Mouse (Mus musculus) testis, postnatal 14 days (tissue): ENCODE results near the gene Tmem8b.

ENCODE experiments used
- DNase-seq: peaks from one replicate; pipeline ENCODE4 v3.0.0; 2021; ENCODE audit warnings: low spot score

The Tmem8b gene

GRCm38 (mm10) chr4:43668782-43669427 lies at the start of gene Tmem8b, which contains the start of gene Fam221b:
TSS of gene Tmem8b (plus strand) at chr4:43668971.
TSS of gene Fam221b (minus strand) at chr4:43669145.
- DNase-seq = peak; percentile 93

- DNase-seq = no peak
Observed at GRCm38 (mm10) chr4:43620146-43620778, 48.5 kb upstream of the Tmem8b start.

- no peak for DNase-seq
Observed at GRCm38 (mm10) chr4:43629106-43629817, 39.5 kb upstream of the Tmem8b start.

GRCm38 (mm10) chr4:43630030-43630581 lies 38.7 kb upstream of the Tmem8b start:
- DNase-seq = peak; percentile 76

GRCm38 (mm10) chr4:43630671-43631045 lies 38.1 kb upstream of the Tmem8b start:
- no peak for DNase-seq

- DNase-seq = peak; percentile 40
Observed at GRCm38 (mm10) chr4:43631046-43631955, 37.5 kb upstream of the Tmem8b start, which contains the start of gene Npr2. TSS of gene Npr2 (plus strand) at chr4:43631935.

GRCm38 (mm10) chr4:43631956-43632920 lies 36.5 kb upstream of the Tmem8b start:
- no peak for DNase-seq

GRCm38 (mm10) chr4:43633296-43633695 lies 35.5 kb upstream of the Tmem8b start:
- DNase-seq = no peak

GRCm38 (mm10) chr4:43633736-43634135 lies 35.0 kb upstream of the Tmem8b start:
- no peak for DNase-seq

- no peak for DNase-seq
Observed at GRCm38 (mm10) chr4:43634621-43635374, 34.0 kb upstream of the Tmem8b start.

GRCm38 (mm10) chr4:43636751-43637150 lies 32.0 kb upstream of the Tmem8b start:
- DNase-seq = no peak

- DNase-seq = no peak
Observed at GRCm38 (mm10) chr4:43640076-43640475, 28.7 kb upstream of the Tmem8b start.

GRCm38 (mm10) chr4:43640491-43640890 lies 28.3 kb upstream of the Tmem8b start:
- no peak for DNase-seq

GRCm38 (mm10) chr4:43649783-43650182 lies 19.0 kb upstream of the Tmem8b start:
- no peak for DNase-seq

- no peak for DNase-seq
Observed at GRCm38 (mm10) chr4:43652726-43653125, 16.0 kb upstream of the Tmem8b start.

- peak; percentile 67 for DNase-seq
Observed at GRCm38 (mm10) chr4:43653161-43654015, 15.4 kb upstream of the Tmem8b start, which contains the start of gene Spag8. TSS of gene Spag8 (minus strand) at chr4:43653594.

- no peak for DNase-seq
Observed at GRCm38 (mm10) chr4:43655656-43656338, 13.0 kb upstream of the Tmem8b start.
